Mouse (Mus musculus): Measurements from ENCODE around the gene Irf1.

Gene Irf1

DNA sequence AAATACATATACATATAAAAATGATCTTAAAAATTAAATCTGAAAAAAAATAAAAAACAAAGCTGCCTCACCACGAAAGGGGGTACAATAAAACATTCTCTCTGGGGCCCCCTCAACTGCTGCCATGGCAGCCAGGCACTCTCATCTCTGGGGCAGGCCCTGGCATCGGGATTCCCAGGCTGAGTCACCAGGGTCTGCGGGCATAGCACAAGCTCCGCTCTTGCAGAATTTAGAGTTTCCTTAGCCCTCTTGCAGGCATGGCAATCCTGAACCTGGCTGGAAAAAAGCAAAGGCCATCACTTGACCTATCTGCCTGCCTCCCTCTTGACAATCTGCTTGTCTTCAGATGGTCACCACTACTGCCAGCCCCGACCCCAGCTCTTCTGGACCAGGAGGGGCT is 8.5 kb upstream of the Irf1 start:
- DNase-seq (ENCODE audit: low read depth, low spot score): no peak

DNA sequence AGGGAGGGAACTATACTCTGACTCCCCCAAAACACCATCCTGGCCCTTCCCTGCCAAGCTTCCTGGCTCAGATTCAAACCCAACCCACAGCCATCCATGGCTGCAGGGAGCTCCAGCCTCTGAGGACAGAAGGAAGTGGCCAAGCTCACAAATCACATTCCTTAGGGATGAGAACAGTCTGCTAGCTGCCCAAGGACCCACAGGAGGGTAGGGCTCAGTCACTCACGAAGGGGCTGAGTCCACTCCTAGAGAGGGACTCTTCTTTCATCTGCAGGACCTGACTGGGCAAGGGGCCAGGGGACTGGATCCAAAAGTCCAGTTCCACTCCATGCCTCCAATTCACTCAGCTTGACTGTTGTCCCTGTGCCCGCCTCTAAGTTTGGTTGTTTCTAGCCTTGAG is 8.0 kb upstream of the Irf1 start:
- DNase-seq (ENCODE audit: low read depth, low spot score): no peak

DNA sequence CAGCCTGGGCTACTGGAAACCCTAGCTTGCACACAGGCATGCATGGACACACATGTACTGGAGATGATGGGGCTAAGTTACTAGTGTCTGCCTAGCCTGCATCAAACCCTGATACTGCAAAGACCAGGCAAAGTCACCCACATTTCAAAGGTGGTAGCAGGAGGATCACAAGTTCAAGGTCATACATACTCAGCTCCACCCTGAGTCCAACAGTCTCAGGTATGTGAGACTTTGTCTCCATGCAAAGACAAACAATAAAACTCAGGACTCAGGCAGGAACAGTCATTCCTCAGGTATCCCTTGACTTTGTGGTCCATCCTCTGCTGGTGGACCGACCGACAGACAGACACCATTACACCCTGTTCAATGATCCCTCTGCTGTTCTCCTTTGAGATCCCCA is 7.4 kb upstream of the Irf1 start:
- DNase-seq (ENCODE audit: low read depth, low spot score): no peak

GRCm38 (mm10) chr11:53762827-53763495 is 6.9 kb upstream of the Irf1 start:
- no peak for DNase-seq (ENCODE audit: low read depth, low spot score)

GRCm38 (mm10) chr11:53763496-53764140 is 6.2 kb upstream of the Irf1 start:
- DNase-seq (ENCODE audit: low read depth, low spot score): no peak

- no peak for DNase-seq (ENCODE audit: low read depth, low spot score)
Observed at GRCm38 (mm10) chr11:53764581-53764980, 5.2 kb upstream of the Irf1 start.

DNA sequence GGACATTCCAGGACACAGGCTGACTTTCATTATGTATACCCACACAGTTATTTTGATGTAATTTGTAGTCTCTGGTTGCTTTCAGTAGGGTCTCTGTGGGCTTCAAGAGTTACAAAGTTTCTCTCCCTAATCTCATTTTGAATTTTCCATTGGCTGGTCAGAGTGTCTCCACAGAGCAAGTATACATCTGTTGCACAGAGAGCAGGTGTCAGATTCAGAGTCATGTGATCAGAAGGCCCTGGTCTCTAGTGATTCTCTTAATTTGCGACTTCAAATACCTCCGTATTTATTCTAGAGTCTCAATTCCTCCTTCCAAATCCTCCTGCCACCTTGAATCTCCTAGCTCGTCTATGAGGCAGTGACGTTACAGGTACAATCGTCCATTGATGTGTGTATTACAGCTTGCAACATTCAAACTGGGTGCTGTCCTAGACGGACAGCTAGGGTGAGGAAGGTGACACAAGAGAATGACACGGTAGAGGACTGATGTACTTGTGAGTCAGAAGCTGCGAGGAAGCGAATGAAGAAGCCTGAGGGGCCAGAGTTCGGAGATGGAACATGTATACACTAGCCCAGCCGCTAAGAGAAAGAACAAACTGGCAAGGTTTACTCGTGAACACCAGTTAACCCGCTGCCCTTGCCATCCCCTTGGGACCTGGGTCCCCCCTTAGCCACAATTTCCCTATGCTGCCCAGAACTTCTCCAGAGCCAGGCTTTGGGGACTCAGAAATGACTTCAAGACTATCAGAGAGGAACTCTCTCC is 1.2 kb upstream of the Irf1 start:
- no peak for DNase-seq (ENCODE audit: low read depth, low spot score)

DNA sequence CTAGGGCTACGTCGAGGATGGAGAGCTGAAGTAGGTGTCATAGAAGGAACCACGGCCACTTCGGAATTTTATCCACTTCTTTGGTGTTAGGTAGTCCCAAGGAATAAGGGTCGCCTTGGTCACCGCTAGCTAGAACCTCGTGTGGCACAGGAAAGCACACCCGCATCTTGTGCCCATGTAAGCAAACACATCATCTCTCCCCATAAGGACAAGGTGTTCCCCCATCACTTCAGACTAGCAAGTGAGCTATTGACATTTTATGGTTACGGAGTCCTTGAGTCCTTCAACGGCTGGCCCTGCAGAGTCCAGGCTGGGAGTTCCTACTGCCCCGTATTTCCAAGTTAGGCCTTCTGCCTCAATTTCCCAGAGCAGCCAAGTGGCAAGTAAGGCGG is 633 bp upstream of the Irf1 start:
- DNase-seq (ENCODE audit: low read depth, low spot score): no peak

DNA sequence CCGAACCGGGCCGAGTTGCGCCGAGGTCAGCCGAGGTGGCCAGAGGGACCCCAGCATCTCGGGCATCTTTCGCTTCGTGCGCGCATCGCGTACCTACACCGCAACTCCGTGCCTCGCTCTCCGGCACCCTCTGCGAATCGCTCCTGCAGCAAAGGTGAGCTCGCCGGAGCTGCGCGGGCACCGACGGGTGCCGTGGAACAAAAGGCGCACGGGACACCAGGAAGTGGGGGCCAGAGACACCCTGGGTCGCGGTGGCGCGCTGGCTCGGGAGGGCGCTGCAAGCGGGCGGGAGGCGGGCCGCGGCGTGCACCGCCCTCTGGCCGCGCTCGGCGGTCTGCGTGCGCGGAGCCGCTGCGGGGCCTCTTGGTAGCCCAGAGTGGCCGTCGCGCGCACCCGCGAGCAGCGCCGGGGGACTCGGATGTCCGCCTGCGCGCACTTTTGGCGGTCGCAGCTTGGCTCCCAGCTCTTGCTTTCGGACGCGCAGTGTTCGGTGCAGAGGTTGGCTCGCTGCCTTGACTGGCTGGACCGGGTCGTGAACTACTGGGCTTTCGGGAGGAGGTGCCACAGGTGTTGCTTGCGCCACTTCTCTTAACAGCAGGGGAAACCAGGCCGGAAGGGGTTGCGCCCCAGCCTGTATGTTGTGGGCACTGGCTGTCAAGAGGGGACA is 444 bp downstream of the Irf1 start:
- no peak for DNase-seq (ENCODE audit: low read depth, low spot score)

- DNase-seq (ENCODE audit: low read depth, low spot score): no peak
Observed at GRCm38 (mm10) chr11:53771001-53771744, 1.4 kb downstream of the Irf1 start.

GRCm38 (mm10) chr11:53772536-53772935 is 2.7 kb downstream of the Irf1 start:
- DNase-seq (ENCODE audit: low read depth, low spot score): no peak

DNA sequence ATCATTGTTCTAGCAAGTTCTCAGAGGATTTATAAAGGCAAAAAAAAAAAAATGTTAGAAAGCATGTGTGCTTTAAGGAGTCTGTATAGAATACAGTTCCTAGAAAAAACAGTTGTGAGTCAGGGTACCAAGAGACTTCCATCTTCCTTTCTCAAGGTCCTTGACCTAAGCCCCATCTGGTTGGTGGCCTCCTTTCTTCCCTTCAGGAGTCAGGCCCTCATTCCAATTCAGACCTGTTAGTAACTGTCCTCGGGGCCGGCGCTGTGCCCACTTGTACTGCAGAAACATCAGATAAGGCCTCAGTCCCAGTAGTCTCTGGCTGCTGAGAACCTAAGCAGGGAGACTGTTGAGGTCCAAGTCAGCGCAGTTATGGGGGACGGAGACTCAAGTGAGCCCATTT is 3.3 kb downstream of the Irf1 start, which contains the start of gene Gm17334:
Gene Gm17334 (minus strand): TSS at position 101 of the 400 bp plus-strand sequence.
- DNase-seq (ENCODE audit: low read depth, low spot score): no peak

DNA sequence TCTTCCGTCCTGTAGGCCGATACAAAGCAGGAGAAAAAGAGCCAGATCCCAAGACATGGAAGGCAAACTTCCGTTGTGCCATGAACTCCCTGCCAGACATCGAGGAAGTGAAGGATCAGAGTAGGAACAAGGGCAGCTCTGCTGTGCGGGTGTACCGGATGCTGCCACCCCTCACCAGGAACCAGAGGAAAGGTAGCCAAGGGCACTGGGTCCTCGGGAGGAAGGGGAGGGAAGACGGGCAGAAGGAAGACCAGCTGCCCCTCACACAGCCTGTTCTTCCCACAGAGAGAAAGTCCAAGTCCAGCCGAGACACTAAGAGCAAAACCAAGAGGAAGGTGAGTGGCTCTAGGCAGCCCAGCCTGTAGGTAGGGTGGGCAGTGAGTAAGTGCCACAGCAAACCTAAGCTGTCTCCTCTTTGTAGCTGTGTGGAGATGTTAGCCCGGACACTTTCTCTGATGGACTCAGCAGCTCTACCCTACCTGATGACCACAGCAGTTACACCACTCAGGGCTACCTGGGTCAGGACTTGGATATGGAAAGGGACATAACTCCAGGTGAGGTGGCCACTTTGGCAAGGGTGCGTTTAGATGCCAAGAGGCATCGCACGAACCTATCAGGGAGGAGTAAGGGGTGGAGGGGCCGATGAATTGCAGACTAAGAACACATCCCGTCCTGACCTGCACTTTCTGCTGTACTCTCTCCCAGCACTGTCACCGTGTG is 4.0 kb downstream of the Irf1 start:
- no peak for DNase-seq (ENCODE audit: low read depth, low spot score)

DNA sequence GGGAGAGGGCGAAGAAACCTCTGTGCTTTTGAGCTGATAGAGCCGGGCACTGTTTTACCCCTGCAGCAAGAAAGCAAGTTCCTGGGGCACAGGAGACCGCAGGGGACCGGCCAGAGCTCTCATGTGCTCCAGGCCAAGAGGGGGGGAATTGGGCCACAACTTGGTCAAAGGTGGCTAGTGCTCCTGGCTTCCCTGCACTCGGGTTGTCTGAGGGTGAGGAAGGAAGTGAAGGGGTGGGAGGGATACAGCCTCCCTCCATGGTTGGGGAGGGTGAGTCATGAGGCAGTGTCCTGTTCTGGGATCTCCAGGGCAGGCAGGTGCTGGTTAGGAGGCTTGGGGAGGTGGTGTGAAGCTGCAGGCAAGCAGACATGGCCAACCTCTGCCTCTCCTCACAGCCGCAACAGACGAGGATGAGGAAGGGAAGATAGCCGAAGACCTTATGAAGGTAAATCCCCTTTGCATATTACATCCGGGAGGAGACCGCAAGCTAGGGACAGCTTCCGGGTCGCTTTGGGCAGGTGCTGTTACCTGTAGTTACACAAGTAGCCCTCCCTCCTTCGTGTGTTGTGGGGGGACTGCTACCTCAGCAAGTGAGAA is 4.9 kb downstream of the Irf1 start:
- no peak for DNase-seq (ENCODE audit: low read depth, low spot score)

- no peak for DNase-seq (ENCODE audit: low read depth, low spot score)
Observed at GRCm38 (mm10) chr11:53777736-53778135, 7.9 kb downstream of the Irf1 start.

DNA sequence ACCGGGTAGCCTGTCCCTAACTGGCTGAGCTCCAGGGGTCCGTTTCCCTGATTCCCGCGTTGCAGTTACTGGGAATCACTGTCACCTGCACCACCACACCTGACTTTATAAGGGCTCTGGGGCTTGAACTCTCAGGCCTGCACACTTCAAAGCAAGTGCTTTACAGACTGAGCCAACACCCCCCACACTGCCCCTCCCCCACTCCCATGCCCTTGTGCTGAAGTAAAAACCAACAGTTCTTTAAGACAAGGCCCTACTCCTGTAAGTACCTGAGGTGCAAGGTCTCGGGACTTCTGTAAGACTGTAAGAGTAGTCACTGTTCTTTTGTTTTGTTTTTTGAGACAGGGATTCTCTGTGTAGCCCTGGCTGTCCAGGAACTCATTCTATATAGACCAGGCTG is 8.6 kb downstream of the Irf1 start:
- no peak for DNase-seq (ENCODE audit: low read depth, low spot score)

- no peak for DNase-seq (ENCODE audit: low read depth, low spot score)
Observed at GRCm38 (mm10) chr11:53779808-53780207, 10.0 kb downstream of the Irf1 start.

- no peak for DNase-seq (ENCODE audit: low read depth, low spot score)
Observed at GRCm38 (mm10) chr11:53780262-53780661, 10.4 kb downstream of the Irf1 start.

DNA sequence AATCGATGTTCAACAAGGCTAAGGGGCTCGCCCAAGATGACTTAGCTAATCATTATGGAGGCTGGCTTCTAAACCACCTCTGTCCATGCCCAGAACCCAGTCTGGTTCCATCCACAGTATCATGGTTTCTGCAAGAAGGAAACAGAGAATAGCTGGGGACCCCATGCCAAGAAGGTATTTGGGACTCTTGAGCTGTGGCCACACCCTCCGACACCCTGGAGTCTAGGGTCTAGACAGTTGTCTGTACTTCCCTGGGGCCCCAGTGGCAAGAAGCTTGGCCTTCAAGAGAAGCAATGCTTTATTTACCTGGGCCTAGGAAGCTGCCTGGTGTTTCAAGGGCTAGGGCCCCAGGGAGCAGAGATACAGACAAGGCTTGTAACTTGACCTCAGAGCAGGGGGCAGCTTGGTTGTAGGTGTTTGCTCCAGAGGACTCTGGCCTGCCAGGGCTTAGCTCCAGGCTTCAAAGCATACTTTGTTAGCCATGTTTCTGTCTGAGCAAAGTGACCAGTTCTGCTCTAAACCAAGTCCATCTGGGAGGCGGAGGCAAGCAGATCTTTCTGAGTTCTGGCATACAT is 11.5 kb downstream of the Irf1 start:
- no peak for DNase-seq (ENCODE audit: low read depth, low spot score)

DNA sequence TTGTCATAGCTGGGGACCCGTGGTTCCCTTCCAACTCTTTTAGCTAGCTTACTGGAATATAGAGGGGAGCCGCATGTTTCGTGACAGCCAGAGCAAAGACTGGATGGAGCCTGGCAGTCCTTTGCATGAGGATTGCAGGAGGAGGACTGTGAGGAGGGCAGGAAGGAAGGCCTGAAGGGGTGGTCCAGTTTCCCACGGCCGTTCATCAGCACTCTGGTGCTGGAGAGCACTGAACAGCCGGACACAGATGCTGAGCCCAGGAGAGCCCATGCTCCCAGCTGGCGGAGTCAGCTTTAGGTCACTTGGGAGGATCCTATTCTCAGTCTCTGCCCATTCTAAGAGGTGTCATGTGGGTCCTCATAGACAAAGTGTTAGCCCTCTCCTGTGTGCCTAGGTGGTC is 12.2 kb downstream of the Irf1 start:
- DNase-seq (ENCODE audit: low read depth, low spot score): no peak

All from brain, embryonic 18.5 days (tissue).